Mouse (Mus musculus): ENCODE measurements around the gene Gpr137. TPM values are rescaled to one million over a fixed set of nuclear protein-coding genes. Genes with fewer than 3 reads are reported as not detected.

Gpr137 gene
- polyA plus RNA-seq, 1 experiment, result 39.9 TPM

GRCm38 (mm10) chr19:6969665-6970381, 27.5 kb upstream of the Gpr137 start:
- Histone ChIP-seq H3K36me3 (ENCODE audit: control insufficient read depth, insufficient read depth) (no peaks in the 10 kb centered on the region), H3K4me3 (peak overlapping the region; percentile 61), H3K4me2 (ENCODE audit: low read depth) (peak overlapping the region; percentile 90), H3ac (ENCODE audit: control insufficient read depth, insufficient read length) (peak overlapping the region; percentile 60), H3K79me2 (ENCODE audit: control insufficient read depth, insufficient read depth) (peaks cover 16% of the 10 kb centered on the region), H3K27me3 (ENCODE audit: control insufficient read depth, insufficient read depth, insufficient read length) (no peaks in the 10 kb centered on the region)
- TF ChIP-seq TCF3 (IDR thresholded peaks at IDR 0.05; ENCODE audit: insufficient read length, low read depth), result no peak
- peak; percentile 93 for TF ChIP-seq POLR2A (IDR thresholded peaks at IDR 0.05; ENCODE audit: insufficient read length, low read depth)
- TF ChIP-seq MYOD1 (IDR thresholded peaks at IDR 0.05; ENCODE audit: control insufficient read depth in 1 of 3, insufficient read length in 2 of 3, low read depth in 2 of 3), result no peak
- TF ChIP-seq REST (IDR thresholded peaks at IDR 0.05; ENCODE audit: insufficient read depth, insufficient read length), result no peak
- no peak for TF ChIP-seq USF1 (IDR thresholded peaks at IDR 0.05; ENCODE audit: low read depth)
- no peak for TF ChIP-seq TCF12 (IDR thresholded peaks at IDR 0.05; ENCODE audit: insufficient read depth, poor library complexity, severe bottlenecking)
- TF ChIP-seq MAX (IDR thresholded peaks at IDR 0.05; ENCODE audit: low read depth), result no peak
- no peak for TF ChIP-seq MYOG (IDR thresholded peaks at IDR 0.05; ENCODE audit: control insufficient read depth in 1 of 3, insufficient read depth in 1 of 3, insufficient read length in 2 of 3, low read depth in 2 of 3)
- TF ChIP-seq E2F4 (IDR thresholded peaks at IDR 0.05; ENCODE audit: insufficient read depth), result no peak
- TF ChIP-seq CEBPB (IDR thresholded peaks at IDR 0.05; ENCODE audit: insufficient read depth, poor library complexity, severe bottlenecking), result no peak
- peak; percentile 83 for TF ChIP-seq POLR2AphosphoS2 (IDR thresholded peaks at IDR 0.05; ENCODE audit: insufficient read length, low read depth)
- no peak for TF ChIP-seq SRF (IDR thresholded peaks at IDR 0.05; ENCODE audit: control insufficient read depth, insufficient read length, low read depth)

GRCm38 (mm10) chr19:6969291-6969664, 27.0 kb upstream of the Gpr137 start:
- H3K4me3 ChIP-seq, result peak overlapping the region; percentile 61
- H3K36me3 ChIP-seq (ENCODE audit: control insufficient read depth, insufficient read depth), result no peaks in the 10 kb centered on the region
- no peak for TF ChIP-seq MYOD1 (IDR thresholded peaks at IDR 0.05; ENCODE audit: control insufficient read depth in 1 of 3, insufficient read length in 2 of 3, low read depth in 2 of 3)
- TF ChIP-seq MAX (IDR thresholded peaks at IDR 0.05; ENCODE audit: low read depth), result no peak
- no peak for TF ChIP-seq CEBPB (IDR thresholded peaks at IDR 0.05; ENCODE audit: insufficient read depth, poor library complexity, severe bottlenecking)
- no peak for TF ChIP-seq E2F4 (IDR thresholded peaks at IDR 0.05; ENCODE audit: insufficient read depth)
- no peak for TF ChIP-seq REST (IDR thresholded peaks at IDR 0.05; ENCODE audit: insufficient read depth, insufficient read length)
- H3K27me3 ChIP-seq (ENCODE audit: control insufficient read depth, insufficient read depth, insufficient read length), result no peaks in the 10 kb centered on the region
- peaks cover 16% of the 10 kb centered on the region for H3K79me2 ChIP-seq (ENCODE audit: control insufficient read depth, insufficient read depth)
- H3ac ChIP-seq (ENCODE audit: control insufficient read depth, insufficient read length), result peak overlapping the region; percentile 60
- H3K4me2 ChIP-seq (ENCODE audit: low read depth), result peak overlapping the region; percentile 90

GRCm38 (mm10) chr19:6968491-6969271, 26.4 kb upstream of the Gpr137 start:
- peak overlapping the region; percentile 60 for H3ac ChIP-seq (ENCODE audit: control insufficient read depth, insufficient read length)
- no peaks in the 10 kb centered on the region for H3K36me3 ChIP-seq (ENCODE audit: control insufficient read depth, insufficient read depth)
- H3K4me3 ChIP-seq, result peak overlapping the region; percentile 61
- H3K27me3 ChIP-seq (ENCODE audit: control insufficient read depth, insufficient read depth, insufficient read length), result no peaks in the 10 kb centered on the region
- H3K79me2 ChIP-seq (ENCODE audit: control insufficient read depth, insufficient read depth), result peaks cover 16% of the 10 kb centered on the region
- peak overlapping the region; percentile 90 for H3K4me2 ChIP-seq (ENCODE audit: low read depth)
- TF ChIP-seq MYOG (IDR thresholded peaks at IDR 0.05; ENCODE audit: control insufficient read depth in 1 of 3, insufficient read depth in 1 of 3, insufficient read length in 2 of 3, low read depth in 2 of 3) (no peak), MAX (IDR thresholded peaks at IDR 0.05; ENCODE audit: low read depth) (no peak), REST (IDR thresholded peaks at IDR 0.05; ENCODE audit: insufficient read depth, insufficient read length) (no peak), CEBPB (IDR thresholded peaks at IDR 0.05; ENCODE audit: insufficient read depth, poor library complexity, severe bottlenecking) (no peak), POLR2A (IDR thresholded peaks at IDR 0.05; ENCODE audit: insufficient read length, low read depth) (no peak), TCF12 (IDR thresholded peaks at IDR 0.05; ENCODE audit: insufficient read depth, poor library complexity, severe bottlenecking) (no peak), TCF3 (IDR thresholded peaks at IDR 0.05; ENCODE audit: insufficient read length, low read depth) (no peak), E2F4 (IDR thresholded peaks at IDR 0.05; ENCODE audit: insufficient read depth) (no peak), USF1 (IDR thresholded peaks at IDR 0.05; ENCODE audit: low read depth) (no peak), MYOD1 (IDR thresholded peaks at IDR 0.05; ENCODE audit: control insufficient read depth in 1 of 3, insufficient read length in 2 of 3, low read depth in 2 of 3) (no peak), SRF (IDR thresholded peaks at IDR 0.05; ENCODE audit: control insufficient read depth, insufficient read length, low read depth) (no peak)

GRCm38 (mm10) chr19:6956461-6956860, 14.2 kb upstream of the Gpr137 start:
- Histone ChIP-seq H3K27me3 (ENCODE audit: control insufficient read depth, insufficient read depth, insufficient read length) (no peaks in the 10 kb centered on the region), H3K36me3 (ENCODE audit: control insufficient read depth, insufficient read depth) (peaks cover 5% of the 10 kb centered on the region), H3K4me2 (ENCODE audit: low read depth) (no peak overlapping the region), H3K79me2 (ENCODE audit: control insufficient read depth, insufficient read depth) (no peaks in the 10 kb centered on the region), H3ac (ENCODE audit: control insufficient read depth, insufficient read length) (no peak overlapping the region), H3K4me3 (no peak overlapping the region)
- TF ChIP-seq MYOD1 (IDR thresholded peaks at IDR 0.05; ENCODE audit: control insufficient read depth in 1 of 3, insufficient read length in 2 of 3, low read depth in 2 of 3) (no peak), MYOG (IDR thresholded peaks at IDR 0.05; ENCODE audit: control insufficient read depth in 1 of 3, insufficient read depth in 1 of 3, insufficient read length in 2 of 3, low read depth in 2 of 3) (no peak), TCF3 (IDR thresholded peaks at IDR 0.05; ENCODE audit: insufficient read length, low read depth) (no peak)

All from myocyte (in vitro differentiated cells).